Mouse (Mus musculus) testis, postnatal 14 days (tissue): ENCODE measurements around the gene Srsf7.
"Not testable (repeated sequence)": the region's sequence is repeated elsewhere in the genome, so short reads cannot be mapped to it uniquely, and the experiment has no call there.

ENCODE experiments used
- DNase-seq: peaks from one replicate; pipeline ENCODE4 v3.0.0; 2021; ENCODE audit warnings: low spot score

Srsf7 gene

DNA sequence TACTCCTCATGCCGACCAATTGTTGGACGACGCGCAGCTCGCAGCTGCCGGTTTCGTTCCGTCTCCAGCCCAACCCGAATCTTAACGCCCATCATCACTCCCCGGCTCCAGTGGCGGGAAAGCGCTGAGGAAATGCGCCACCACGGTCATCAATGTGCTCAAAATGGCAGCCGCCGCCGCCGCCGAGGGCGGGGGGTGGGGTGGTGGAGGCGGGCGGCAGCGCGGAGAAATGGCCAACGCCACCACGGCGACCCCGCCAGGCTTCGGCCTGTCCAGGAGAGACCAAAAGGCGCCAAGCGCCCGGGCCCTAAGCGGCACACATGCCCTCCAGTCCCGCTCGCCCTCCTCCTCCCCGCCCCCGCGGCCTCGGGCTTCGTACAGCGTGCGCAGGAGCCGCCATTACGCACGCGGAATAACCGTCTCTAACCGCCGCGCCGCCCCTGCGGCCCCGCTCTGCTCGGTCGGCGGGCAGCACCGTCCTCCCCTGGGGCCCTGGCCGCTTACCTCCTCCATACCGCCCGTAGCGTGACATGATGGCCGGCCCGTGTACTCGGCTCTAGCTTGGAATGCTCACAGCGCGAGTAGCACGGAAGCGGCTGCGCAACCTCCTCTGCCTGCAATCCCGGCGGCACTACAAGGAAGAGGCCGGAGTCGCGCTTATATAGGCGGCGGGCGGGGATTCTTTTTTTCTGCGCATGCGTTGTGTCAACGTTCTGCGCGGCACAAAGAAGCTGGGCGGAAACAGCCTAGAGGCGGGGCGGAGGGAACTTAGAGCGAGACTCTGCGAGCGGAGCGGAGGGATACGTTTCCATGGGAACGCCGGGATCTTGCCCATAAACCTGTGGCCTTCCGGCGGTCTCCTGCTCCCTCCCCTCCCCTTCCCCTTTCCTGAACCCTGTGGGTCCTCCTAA lies at the start of gene Srsf7, which contains the start of gene Ttc39d:
Gene Srsf7, minus strand, starts transcription at position 637 of the 911 bp plus-strand sequence.
Gene Ttc39d, plus strand, starts transcription at position 790 of the 911 bp plus-strand sequence.
- peak; percentile 99 for DNase-seq

- peak; percentile 67 for DNase-seq
These were observed 48.1 kb upstream of the Srsf7 start for GRCm38 (mm10) chr17:80255208-80255607.

DNA sequence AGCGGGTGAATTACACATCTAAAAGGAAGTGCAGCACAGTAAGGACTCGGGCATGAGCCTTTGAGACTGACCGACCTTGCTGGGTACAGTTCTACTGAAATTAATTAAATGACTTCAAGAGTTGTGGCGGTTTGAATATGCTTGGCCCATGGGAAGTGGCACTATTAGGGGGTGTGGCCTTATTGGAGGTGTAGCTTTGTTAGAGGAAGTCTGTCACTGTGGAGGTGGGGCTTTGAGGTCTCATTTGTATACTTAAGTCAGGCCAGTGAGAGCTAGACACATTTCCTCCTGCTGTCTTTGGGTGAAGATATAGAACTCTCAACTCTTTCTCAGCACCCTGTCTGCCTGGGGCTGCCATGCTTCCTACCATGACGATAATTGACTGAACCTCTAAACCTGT lies 47.3 kb upstream of the Srsf7 start:
- no peak for DNase-seq

GRCm38 (mm10) chr17:80252757-80253525 lies 45.8 kb upstream of the Srsf7 start:
- no peak for DNase-seq

DNA sequence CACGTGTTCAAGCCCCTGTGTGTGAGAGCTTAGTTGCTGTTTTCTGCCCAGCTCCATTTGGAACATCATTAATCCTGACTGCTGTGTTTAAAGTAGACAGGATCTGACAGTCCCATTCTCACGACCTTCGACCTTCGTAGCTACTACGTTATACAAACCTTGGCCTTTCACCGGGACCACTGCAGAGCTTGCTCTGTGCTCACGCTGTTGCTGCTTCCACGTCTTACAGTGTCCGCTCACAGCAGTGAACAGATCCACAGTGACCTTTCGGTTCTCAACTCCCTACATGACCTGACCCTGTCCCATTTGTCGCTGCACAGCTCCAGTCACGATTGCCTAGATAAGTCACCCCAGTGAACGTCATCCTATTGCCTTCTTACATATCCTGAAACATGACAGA lies 36.0 kb upstream of the Srsf7 start:
- no peak for DNase-seq

GRCm38 (mm10) chr17:80241594-80241993 lies 34.5 kb upstream of the Srsf7 start:
- no peak for DNase-seq

- no peak for DNase-seq
These were observed 30.4 kb upstream of the Srsf7 start for GRCm38 (mm10) chr17:80237475-80237874.

- no peak for DNase-seq
These were observed 29.7 kb upstream of the Srsf7 start for GRCm38 (mm10) chr17:80236805-80237204.

DNA sequence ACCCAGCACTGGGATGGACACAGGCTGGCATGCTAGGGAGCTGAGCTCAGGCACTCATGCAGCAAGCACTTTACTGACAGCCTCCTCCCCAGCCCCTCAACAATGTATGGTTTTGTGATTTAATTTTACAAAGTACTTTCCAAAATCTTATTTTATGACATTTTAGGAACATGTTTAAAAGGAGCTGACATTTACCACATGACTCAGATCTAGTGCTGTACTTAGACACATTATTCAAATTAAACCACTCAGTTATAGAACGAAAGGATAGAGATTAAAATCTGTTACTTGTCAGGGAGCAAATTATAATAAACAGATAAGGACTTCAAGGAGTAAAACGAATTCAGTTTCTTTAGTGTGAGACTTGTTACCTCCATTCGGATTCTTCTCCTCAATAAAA lies 28.4 kb upstream of the Srsf7 start:
- no peak for DNase-seq

DNA sequence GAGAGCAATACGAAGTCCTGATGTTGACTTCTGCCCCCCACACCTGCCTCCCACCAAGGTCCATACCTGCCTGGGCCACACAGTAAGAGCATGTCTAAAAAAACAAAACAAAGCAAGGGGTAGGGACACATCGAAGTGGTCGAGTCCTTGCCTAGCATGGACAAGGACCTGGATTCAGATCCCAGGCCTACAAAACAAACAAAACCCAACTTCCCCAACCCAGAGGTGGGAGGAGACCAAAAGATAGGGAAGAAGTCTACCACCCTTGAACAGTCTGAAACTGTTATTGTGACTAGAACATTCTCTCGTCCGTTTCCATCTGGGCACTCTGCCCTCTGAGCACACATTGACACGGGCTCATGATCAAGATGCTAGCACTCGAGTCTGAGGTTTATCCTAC lies 27.3 kb upstream of the Srsf7 start:
- peak; percentile 53 for DNase-seq

DNA sequence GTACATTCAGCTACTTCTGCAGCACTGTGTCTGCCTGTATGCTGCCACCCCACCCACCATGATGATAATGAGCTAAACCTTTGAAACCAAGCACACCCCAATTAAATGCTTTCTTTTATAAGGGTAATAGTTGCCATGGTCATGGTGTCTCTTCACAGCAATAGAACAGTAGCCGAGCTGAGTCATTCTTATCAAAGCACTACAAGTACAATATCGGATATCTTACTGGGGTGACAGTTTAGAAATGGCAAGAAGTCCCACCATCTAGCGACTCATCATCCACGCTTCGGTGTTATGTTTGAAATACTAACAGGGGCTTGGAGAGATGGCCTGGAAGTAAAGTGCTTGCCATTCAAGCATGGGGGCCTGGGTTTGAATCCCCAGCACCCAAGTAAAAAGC lies 26.7 kb upstream of the Srsf7 start:
- no peak for DNase-seq

- no peak for DNase-seq
These were observed 22.3 kb upstream of the Srsf7 start for GRCm38 (mm10) chr17:80229396-80229795.

DNA sequence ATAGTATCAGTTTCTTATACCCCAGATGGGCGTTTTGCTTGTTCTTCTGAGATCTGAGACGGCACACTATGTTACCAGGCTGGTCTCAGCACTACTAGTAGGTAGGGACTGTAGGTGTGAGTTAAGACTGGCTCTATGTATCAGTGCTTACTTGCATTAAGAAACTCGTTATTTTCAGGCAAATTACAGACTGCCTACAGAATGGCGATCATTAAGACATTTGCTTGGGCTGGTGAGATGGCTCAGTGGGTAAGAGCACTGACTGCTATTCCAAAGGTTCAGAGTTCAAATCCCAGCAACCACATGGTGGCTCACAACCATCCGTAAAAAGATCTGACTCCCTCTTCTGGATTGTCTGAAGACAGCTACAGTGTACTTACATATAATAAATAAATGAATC lies 18.0 kb upstream of the Srsf7 start:
- DNase-seq: not testable (repeated sequence)

- DNase-seq: peak; percentile 88
These were observed 17.4 kb upstream of the Srsf7 start, which contains the start of gene Gemin6 for GRCm38 (mm10) chr17:80224326-80225116. Gemin6 (plus strand) TSS chr17:80224441.

- no peak for DNase-seq
These were observed 16.7 kb upstream of the Srsf7 start for GRCm38 (mm10) chr17:80223829-80224228.

- DNase-seq: no peak
These were observed 15.0 kb upstream of the Srsf7 start for GRCm38 (mm10) chr17:80221890-80222628.

DNA sequence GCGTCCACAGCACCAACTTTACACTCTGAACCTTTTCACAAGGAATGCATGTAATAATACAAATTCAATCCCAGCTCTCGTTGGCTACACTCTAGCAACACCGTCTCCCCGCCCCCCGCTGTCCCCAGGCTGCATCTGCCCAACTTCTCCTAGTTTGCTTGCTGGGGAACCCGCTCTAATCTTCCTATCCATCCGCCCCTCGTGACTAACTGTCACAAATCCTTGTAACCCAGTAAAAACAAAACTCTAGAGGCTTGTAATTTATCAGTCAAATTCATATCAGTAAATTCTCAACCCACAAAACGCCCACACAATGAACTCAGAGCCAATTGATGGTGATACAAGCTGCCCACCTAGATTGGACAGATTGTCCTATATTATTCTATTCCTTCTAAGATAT lies 14.1 kb upstream of the Srsf7 start:
- no peak for DNase-seq

DNA sequence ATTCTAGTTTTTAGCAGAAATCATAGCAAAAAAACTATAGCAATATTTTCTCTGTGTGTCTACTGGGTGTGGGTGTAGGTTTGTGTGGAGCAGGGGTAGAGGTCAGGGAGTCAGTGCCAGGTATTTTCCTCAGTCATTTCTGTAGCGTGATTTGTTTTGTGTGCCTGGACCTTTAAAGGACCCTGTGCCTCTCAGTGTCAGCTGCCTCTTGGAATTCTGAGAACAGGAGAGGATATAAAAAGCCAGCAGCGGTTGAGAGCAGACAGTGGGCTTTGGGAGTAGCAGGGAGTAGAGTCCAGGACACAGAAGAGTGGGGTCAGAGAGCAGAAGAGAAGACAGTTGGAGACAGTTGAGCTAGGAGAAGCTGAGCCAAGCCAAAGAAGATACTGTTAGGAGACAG lies 13.0 kb upstream of the Srsf7 start:
- no peak for DNase-seq

- DNase-seq: not testable (repeated sequence)
These were observed 6.9 kb upstream of the Srsf7 start for GRCm38 (mm10) chr17:80213998-80214397.

GRCm38 (mm10) chr17:80206301-80206670 lies 821 bp downstream of the Srsf7 start:
- DNase-seq: no peak

- no peak for DNase-seq
These were observed 1.4 kb downstream of the Srsf7 start for GRCm38 (mm10) chr17:80205657-80206056.
